Mouse (Mus musculus) megakaryocyte, embryonic 14.5 days (primary cell): ENCODE measurements at regions not wholly inside any gene's neighbourhood (a gene's known extent, or its start where the extent isn't known, plus 50 kb on each side); places are given as distances from the start of the nearest gene placed in this dataset.
A peak's percentile ranks its signal among the peaks of the same experiment; 100 is the strongest.

Source experiments
- H3K27me3 ChIP-seq: replicated peaks from 2 replicates; pipeline ENCODE3; 2012; ENCODE audit warnings: inconsistent platforms
- H3K36me3 ChIP-seq: replicated peaks from 2 replicates; pipeline ENCODE3; 2012; ENCODE audit warnings: low read length, inconsistent platforms, mixed read lengths
- H3K4me1 ChIP-seq: 2 replicates; pipeline ENCODE4 v1.6.1; 2012; ENCODE audit warnings: inconsistent platforms
- H3K4me3 ChIP-seq: replicated peaks from 2 replicates; pipeline ENCODE3; 2012; ENCODE audit warnings: moderate library complexity, mild to moderate bottlenecking, inconsistent platforms
- H3K9me3 ChIP-seq: 2 replicates; pipeline ENCODE4 v1.6.1; 2012; ENCODE audit warnings: inconsistent platforms
- FLI1 ChIP-seq: IDR thresholded peaks from 2 replicates; pipeline ENCODE4 v1.6.1; 2012; ENCODE audit warnings: low read length, inconsistent platforms, mixed read lengths
- GATA1 ChIP-seq: IDR thresholded peaks from 3 replicates; pipeline ENCODE4 v1.6.1; 2012; ENCODE audit warnings: mixed read lengths, low read length, inconsistent platforms, borderline replicate concordance

DNA sequence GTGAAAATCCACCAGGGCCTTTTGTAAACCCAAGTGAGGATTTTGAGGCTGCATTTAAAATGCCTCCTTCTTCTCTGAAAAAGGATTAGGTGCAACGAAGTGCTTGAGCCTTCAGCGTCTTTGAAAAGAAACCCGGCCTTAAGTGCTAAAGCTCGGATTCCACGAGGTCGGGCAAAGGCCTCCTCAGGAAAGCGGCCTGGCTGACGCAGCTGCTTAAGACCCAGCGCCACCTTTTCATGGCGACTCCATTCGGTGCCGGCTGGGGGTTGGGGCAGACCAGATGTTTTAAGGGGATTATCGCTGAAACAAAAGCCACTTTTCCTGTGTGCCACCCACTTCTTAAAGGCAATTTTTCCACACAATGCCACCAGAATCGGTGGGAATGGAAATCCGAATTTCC is 61.6 kb upstream of the 4932438H23Rik start:
- Histone ChIP-seq H3K36me3 (no peaks in the 10 kb centered on the region), H3K4me1 (no peaks in the 10 kb centered on the region), H3K4me3 (no peak overlapping the region), H3K27me3 (peaks cover 20% of the 10 kb centered on the region), H3K9me3 (peaks cover 35% of the 10 kb centered on the region)
- no peak for TF ChIP-seq GATA1
- no peak for TF ChIP-seq FLI1

DNA sequence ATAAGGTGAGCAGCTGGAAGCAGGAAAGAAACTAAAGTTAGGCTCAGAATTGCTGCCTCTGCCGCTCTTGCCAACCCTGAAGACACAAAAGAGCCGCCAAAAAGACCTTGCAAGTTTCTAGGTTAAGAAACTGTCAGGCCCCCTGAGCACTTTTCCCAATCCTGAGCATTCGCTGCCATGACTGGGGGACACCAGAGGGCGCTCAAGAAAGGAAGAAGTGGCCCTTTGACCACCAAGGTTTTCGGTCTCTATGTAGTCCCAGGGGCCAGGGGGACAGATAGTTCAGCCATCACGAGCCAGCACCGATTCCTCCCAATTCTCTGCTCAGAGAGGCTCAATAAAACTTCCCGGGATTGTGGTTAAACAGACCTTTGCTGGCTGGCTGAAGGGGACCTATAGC is 64.6 kb upstream of the Olig2 start:
- peaks cover 46% of the 10 kb centered on the region for H3K27me3 ChIP-seq
- no peaks in the 10 kb centered on the region for H3K36me3 ChIP-seq
- 0 out of 2 replicates have a peak, but pooled peaks cover 2% of the 10 kb centered on the region for H3K4me1 ChIP-seq
- peaks cover 23% of the 10 kb centered on the region for H3K9me3 ChIP-seq
- no peak overlapping the region for H3K4me3 ChIP-seq
- TF ChIP-seq GATA1, result no peak
- TF ChIP-seq FLI1, result no peak

DNA sequence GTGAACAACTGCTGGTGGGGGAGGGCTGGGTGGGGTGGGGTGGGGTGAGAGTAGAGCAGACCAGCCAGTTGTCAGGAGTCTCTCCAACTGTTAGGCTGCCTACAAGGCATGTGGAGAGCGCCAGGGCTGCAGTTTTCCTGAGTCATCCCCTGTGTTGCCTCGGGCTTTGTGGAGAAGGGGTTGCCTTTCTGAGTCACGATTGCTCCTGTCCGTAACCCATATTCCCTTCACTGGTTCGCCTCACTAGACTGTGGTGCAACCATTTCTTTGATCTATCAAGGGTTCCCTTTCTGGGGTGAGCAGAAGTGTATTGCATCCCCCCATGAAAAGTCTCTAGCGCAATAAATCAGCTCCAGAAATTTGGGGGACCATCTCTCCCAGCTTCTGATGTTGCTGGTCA is 63.6 kb upstream of the Olig2 start:
- no peak overlapping the region for H3K4me3 ChIP-seq
- H3K4me1 ChIP-seq, result 0 out of 2 replicates have a peak, but pooled peaks cover 2% of the 10 kb centered on the region
- H3K9me3 ChIP-seq, result peaks cover 23% of the 10 kb centered on the region
- H3K36me3 ChIP-seq, result no peaks in the 10 kb centered on the region
- H3K27me3 ChIP-seq, result peaks cover 45% of the 10 kb centered on the region
- TF ChIP-seq GATA1, result no peak
- no peak for TF ChIP-seq FLI1

DNA sequence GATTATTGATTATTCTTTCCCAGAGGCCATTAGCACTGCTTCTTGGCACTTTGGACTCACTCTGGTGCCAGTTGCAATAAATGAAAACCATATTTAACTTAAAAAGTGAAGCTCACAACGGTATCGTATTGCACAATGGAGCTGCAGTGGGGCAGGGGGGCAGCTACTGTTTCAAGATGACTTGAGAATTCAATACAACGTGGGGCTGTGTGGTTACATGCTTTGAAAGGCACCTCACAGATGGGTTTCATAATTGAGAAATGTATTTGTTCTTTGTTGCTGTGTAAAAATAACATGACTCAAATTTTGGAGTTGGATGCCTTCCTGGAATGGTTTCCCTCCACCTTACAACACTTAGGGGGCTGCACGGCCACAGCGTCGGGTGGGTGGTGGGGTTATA is 62.9 kb upstream of the Olig2 start:
- Histone ChIP-seq H3K4me3 (no peak overlapping the region), H3K9me3 (peaks cover 18% of the 10 kb centered on the region), H3K4me1 (0 out of 2 replicates have a peak, but pooled peaks cover 2% of the 10 kb centered on the region), H3K27me3 (peaks cover 47% of the 10 kb centered on the region), H3K36me3 (no peaks in the 10 kb centered on the region)
- TF ChIP-seq FLI1, result no peak
- TF ChIP-seq GATA1, result no peak

DNA sequence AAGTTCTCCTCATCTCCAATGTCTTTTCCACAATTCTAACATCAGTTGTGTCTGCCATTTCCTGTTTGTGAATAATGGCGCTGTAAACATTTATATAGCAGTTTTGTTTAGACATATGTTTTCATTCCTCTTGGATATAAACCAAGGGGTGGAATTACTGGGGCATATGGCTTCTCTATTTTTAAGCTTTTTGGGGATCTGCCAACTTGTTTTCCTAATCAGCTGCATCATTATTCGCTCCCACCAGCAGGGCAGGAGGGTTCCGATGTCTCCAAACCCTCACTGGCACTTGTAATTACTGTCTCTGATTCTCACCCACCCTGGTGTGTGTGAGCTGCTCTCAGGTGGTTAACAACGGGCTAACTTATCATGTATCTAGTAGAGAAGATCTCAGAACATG is 59.4 kb upstream of the Olig2 start:
- H3K4me1 ChIP-seq, result peaks cover 14% of the 10 kb centered on the region

DNA sequence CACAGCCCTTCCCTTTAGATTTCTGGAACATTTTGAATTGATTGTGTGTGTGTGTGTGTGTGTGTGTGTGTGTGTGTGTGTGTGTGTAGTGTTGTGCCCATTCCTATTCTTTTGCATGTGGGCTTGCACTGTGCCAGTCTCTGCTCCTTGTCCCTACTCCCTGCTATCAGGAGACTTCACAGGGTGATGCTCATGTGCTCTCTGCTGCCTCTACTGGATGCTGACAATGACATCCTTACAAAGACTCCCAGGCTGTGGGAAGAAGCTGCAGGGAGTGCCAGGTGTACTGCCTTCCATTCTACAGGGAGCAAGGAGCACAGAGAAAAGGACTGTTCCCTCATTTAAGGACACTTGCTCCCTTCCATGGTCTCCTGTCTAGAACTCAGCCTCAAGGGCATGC is 58.4 kb upstream of the Olig2 start:
- TF ChIP-seq GATA1 (no peak), FLI1 (no peak)
- H3K36me3 ChIP-seq, result no peaks in the 10 kb centered on the region
- H3K27me3 ChIP-seq, result peaks cover 51% of the 10 kb centered on the region
- H3K4me3 ChIP-seq, result no peak overlapping the region
- no peaks in the 10 kb centered on the region for H3K9me3 ChIP-seq
- H3K4me1 ChIP-seq, result peaks cover 12% of the 10 kb centered on the region

More for the DNA sequence above, 59.4 kb upstream of the Olig2 start:
- no peak overlapping the region for H3K4me3 ChIP-seq
- TF ChIP-seq GATA1 (no peak), FLI1 (no peak)
- H3K9me3 ChIP-seq, result no peaks in the 10 kb centered on the region
- H3K36me3 ChIP-seq, result no peaks in the 10 kb centered on the region
- H3K27me3 ChIP-seq, result peaks cover 57% of the 10 kb centered on the region

DNA sequence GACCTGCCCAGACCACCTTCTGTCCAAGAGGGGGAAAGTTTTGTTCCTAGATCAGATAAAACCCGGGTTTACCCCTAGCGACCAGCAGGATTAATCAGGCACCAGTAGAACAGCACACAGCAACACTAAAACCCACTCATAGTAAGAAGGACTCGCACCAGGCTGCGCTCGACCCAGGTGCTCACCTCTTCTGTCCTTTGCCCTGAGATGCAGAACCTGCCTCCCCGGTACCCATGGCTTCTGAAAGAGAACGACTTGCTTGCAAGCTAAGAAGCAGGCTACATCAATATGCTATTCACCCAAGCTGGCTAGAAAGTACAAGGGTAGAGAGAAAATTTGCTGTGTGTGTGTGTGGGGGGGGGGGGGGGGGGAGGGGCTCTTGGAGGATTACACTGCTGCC is 56.9 kb upstream of the Olig2 start:
- peaks cover 12% of the 10 kb centered on the region for H3K4me1 ChIP-seq
- H3K9me3 ChIP-seq, result no peaks in the 10 kb centered on the region
- peaks cover 50% of the 10 kb centered on the region for H3K27me3 ChIP-seq
- H3K4me3 ChIP-seq, result no peak overlapping the region
- no peak for TF ChIP-seq GATA1
- H3K36me3 ChIP-seq, result no peaks in the 10 kb centered on the region

DNA sequence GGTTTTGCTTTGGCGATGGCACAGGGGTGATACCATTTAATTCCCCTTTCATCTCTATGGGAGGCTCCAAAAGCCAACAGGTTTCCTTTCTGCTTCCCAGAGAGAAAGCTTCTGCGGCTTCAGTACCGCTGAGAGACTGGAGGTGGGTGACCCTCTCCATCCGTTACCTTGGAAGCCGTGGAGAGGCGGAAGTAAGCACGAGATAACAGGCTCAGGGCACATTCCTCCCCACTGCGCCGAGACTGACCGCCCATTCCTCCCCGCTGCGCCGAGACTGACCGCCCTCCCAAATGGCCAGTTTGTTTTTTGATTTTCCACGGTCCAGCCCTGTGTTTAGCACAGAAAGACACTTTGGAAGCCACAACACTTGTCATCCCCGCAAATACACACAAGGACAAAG is 55.4 kb upstream of the Olig2 start:
- H3K4me1 ChIP-seq, result peaks cover 22% of the 10 kb centered on the region
- peak overlapping the region; percentile 87 for H3K4me3 ChIP-seq
- peaks cover 44% of the 10 kb centered on the region for H3K27me3 ChIP-seq
- no peak for TF ChIP-seq GATA1
- TF ChIP-seq FLI1, result no peak
- H3K9me3 ChIP-seq, result no peaks in the 10 kb centered on the region
- no peaks in the 10 kb centered on the region for H3K36me3 ChIP-seq

DNA sequence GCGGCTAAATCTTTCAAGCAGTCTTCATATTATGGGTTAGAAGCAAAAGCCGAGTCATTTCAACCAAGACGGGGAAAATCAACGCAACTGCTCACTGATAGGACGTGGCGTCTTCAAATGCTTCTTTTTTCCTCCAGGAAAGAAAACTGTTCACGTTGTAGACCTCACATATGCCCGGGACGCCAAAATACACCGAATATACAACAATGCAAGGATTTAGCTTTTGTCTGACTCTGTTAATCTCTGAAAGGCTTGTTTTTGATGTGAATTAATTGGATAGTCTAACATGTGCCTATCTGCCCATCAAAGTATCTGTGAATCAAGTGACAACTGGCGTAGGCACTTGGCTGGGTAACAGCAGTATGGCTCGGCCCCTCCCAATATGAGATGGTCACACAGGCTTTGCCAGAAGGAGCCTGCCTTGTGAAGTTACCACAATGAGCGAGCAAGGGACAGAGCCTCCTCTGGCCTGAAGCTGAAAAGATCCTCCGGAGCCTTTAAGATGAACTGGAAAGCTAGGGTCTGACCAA is 53.3 kb upstream of the Olig2 start:
- TF ChIP-seq GATA1 (no peak), FLI1 (no peak)
- Histone ChIP-seq H3K27me3 (peaks cover 50% of the 10 kb centered on the region), H3K4me3 (no peak overlapping the region), H3K4me1 (peaks cover 37% of the 10 kb centered on the region), H3K9me3 (no peaks in the 10 kb centered on the region), H3K36me3 (no peaks in the 10 kb centered on the region)

DNA sequence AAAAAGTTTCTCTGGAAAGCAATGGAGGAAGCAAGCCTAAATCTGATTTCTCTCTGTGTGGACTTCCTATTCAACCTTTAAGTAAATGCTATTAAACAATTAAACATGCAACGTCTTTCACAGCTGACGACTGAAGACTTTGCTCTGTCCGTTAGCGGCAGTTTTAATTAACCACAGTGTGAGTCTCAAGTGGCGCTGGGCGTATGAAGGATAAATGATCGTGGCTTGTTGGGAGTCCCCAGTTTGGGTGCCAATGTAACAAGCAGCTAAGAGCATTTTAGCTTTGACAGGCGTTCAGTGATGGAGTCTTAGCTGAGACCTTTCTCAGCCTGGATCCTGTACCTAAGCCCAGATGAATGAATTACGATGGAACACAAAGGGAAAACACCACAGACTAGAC is 52.7 kb upstream of the Olig2 start:
- Histone ChIP-seq H3K9me3 (no peaks in the 10 kb centered on the region), H3K27me3 (peaks cover 50% of the 10 kb centered on the region), H3K36me3 (no peaks in the 10 kb centered on the region), H3K4me3 (no peak overlapping the region), H3K4me1 (peaks cover 37% of the 10 kb centered on the region)
- TF ChIP-seq FLI1 (no peak), GATA1 (no peak)

DNA sequence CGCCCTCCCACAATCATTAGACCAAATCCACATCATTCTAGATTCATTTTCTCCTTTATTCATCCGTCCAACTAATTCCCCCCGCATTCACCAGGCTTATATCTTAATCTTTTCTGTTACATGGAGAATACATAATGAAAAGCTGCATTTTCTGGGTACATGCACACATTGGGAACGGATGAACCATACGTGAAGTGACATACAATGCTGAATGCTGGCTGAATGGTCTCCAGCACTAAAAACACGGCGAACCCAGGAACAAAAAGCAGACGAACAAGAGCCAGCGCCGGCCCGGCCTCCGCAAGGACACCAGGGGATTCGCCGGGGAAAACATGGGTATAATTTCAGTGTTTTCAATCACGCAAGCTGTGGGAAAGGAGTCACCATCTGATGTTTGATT is 52.0 kb upstream of the Olig2 start:
- no peaks in the 10 kb centered on the region for H3K9me3 ChIP-seq
- TF ChIP-seq FLI1 (no peak), GATA1 (no peak)
- no peak overlapping the region for H3K4me3 ChIP-seq
- H3K4me1 ChIP-seq, result peaks cover 37% of the 10 kb centered on the region
- H3K27me3 ChIP-seq, result peaks cover 46% of the 10 kb centered on the region
- no peaks in the 10 kb centered on the region for H3K36me3 ChIP-seq
